Mouse (Mus musculus): ENCODE measurements around the gene Gm44596.

- no peak for TF ChIP-seq CTCF (IDR thresholded peaks at IDR 0.05)
- TF ChIP-seq POLR2A (IDR thresholded peaks at IDR 0.05; ENCODE audit: insufficient read depth, low read depth, low read length): no peak
- no peak for TF ChIP-seq EP300 (IDR thresholded peaks at IDR 0.05; ENCODE audit: insufficient read depth, low read depth, low read length)
These were observed 28.5 kb upstream of the Gm44596 start for GRCm38 (mm10) chr6:128346782-128347181.

Data from heart, adult 2 months (tissue).